Mouse (Mus musculus): ENCODE results near the gene Prcp. TPM values are rescaled to one million over a fixed set of nuclear protein-coding genes. Genes with fewer than 3 reads are reported as not detected.
"Not testable (repeated sequence)": the region's sequence is repeated elsewhere in the genome, so short reads cannot be mapped to it uniquely, and the experiment has no call there.

Gene Prcp
- total RNA-seq, 2 experiments from 2014 or later, result 8.8 to 10.9 TPM

GRCm38 (mm10) chr7:92977429-92977828 is 103.2 kb downstream of the Prcp start:
- no peak for DNase-seq (ENCODE audit: low spot score in 2 of 2)

- DNase-seq (ENCODE audit: low spot score in 2 of 2), result no peak
Measured at GRCm38 (mm10) chr7:92978225-92978624, 104.0 kb downstream of the Prcp start.

GRCm38 (mm10) chr7:92978720-92979119 is 104.5 kb downstream of the Prcp start:
- DNase-seq (ENCODE audit: low spot score in 2 of 2), result not testable (repeated sequence)

- DNase-seq (ENCODE audit: low spot score in 2 of 2), result no peak
Measured at GRCm38 (mm10) chr7:92980741-92981140, 106.5 kb downstream of the Prcp start.

GRCm38 (mm10) chr7:92981864-92982263 is 107.6 kb downstream of the Prcp start:
- DNase-seq (ENCODE audit: low spot score in 2 of 2), result no peak

Other genes with a start within 250 kb of the Prcp start
- gene Ankrd42, start 237.3 kb upstream of the Prcp start, total RNA-seq (2021), result 10 to 100 TPM; 20.4 to 20.8 TPM
- 10 to 100 TPM; 41.8 to 48.8 TPM for gene Pcf11, start 204.5 kb upstream of the Prcp start, total RNA-seq (2021)
- gene Rab30, start 132.9 kb upstream of the Prcp start, total RNA-seq (2021), result 10 to 100 TPM; 40.1 to 41.2 TPM
- gene Ddias, start 223 bp upstream of the Prcp start, total RNA-seq (2021), result 1 to 10 TPM in 1 of 2 experiments, under 1 TPM in 1; 0.86 to 2.2 TPM
- 10 to 100 TPM; 22.2 to 22.7 TPM for gene Fam181b, start 205.4 kb downstream of the Prcp start, total RNA-seq (2021)

Data from layer of hippocampus, postnatal 14 days (tissue).